Mouse (Mus musculus): ENCODE measurements at regions not wholly inside any gene's neighbourhood (a gene's known extent, or its start where the extent isn't known, plus 50 kb on each side); places are given as distances from the start of the nearest gene placed in this dataset.

DNA sequence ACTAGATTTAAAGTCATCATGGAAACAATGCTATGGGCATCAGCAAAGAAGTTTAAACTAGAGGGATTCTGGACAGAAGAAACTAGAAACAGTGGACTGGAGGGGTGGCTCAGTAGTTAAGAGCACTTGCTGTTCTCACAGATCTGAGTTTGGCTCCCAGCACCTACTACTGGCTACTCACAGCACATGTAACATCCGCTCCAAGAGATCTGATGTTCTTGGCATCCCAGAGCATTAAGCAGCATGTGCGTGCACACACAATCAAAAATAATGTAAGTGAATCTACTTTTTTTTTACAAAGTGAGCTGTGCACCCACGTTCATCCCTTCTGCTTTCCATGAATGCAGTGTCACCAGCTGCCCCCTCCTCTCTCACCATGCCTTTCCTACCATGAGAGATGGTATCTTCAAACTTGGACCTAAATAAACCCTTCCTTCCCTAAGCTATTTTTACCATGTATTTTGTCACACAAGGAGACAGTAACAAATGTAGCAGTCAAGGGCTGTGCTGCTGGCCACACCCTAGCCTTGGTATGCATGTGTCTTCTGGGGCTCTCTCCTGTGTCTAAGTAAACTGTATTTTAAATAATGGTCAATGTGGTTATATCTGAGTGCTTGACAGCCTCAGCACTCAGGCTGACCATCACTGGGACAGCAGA is 53.3 kb upstream of the Cldn5 start:
- no peak for DNase-seq (ENCODE audit: low read depth, low spot score)
- no peaks in the 10 kb centered on the region for H3K27me3 ChIP-seq (ENCODE audit: control insufficient read depth, insufficient read depth, low read length, poor library complexity, severe bottlenecking)
- H3K36me3 ChIP-seq (ENCODE audit: control insufficient read depth, insufficient read depth, low read length, poor library complexity, severe bottlenecking) = no peaks in the 10 kb centered on the region

DNA sequence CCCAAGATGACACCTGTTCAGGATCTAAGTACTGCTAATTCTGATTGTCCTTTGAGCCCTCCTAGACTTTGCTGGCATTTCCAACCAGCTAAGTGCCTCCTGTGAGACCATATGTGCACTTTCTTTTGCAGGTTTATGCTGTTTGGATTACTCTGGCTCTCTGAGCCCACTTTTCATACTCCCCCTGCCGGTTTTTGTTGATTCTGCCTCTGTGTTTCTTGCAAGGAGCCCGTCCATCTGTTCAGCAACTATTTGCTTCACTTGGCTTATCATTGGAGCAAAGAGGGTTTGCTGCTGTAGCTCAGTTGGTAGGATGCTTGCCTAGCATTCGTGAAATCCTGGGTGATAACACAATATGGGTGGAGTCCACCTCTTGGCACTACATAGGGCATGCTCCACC is 52.8 kb upstream of the Cldn5 start:
- Histone ChIP-seq H3K36me3 (ENCODE audit: control insufficient read depth, insufficient read depth, low read length, poor library complexity, severe bottlenecking) (no peaks in the 10 kb centered on the region), H3K27me3 (ENCODE audit: control insufficient read depth, insufficient read depth, low read length, poor library complexity, severe bottlenecking) (no peaks in the 10 kb centered on the region)
- DNase-seq (ENCODE audit: low read depth, low spot score) = no peak

DNA sequence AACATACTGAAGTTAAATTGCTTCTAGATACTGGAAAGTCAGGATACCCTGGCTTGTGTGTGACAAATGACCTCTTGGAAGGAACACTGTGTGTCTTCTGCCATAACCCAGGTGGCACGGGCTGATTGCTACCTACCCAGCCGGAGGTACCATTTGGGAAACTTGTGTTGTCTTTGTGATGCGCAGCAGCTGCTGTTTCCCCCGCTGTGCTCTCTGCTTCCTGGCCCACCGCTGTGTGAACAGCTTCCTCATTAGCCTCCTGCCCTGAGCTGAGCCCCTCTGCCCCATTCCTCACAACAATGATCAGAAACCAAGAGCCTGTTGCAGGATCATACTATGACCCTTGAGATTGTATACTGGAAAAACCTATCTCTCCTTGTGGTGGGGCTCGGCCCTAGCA is 51.9 kb upstream of the Cldn5 start:
- no peak for DNase-seq (ENCODE audit: low read depth, low spot score)
- Histone ChIP-seq H3K36me3 (ENCODE audit: control insufficient read depth, insufficient read depth, low read length, poor library complexity, severe bottlenecking) (no peaks in the 10 kb centered on the region), H3K27me3 (ENCODE audit: control insufficient read depth, insufficient read depth, low read length, poor library complexity, severe bottlenecking) (no peaks in the 10 kb centered on the region)

All from splenic B cell, adult 2 months (primary cell).